Mouse (Mus musculus): Measurements from ENCODE around the gene Kcnd3.

Kcnd3 gene

GRCm38 (mm10) chr3:105521178-105521631 is 69.1 kb downstream of the Kcnd3 start:
- DNase-seq (ENCODE audit: low read depth, low spot score), result no peak

- DNase-seq (ENCODE audit: low read depth, low spot score), result no peak
These were observed 69.5 kb downstream of the Kcnd3 start for GRCm38 (mm10) chr3:105521639-105522038.

GRCm38 (mm10) chr3:105528860-105529259 is 76.7 kb downstream of the Kcnd3 start:
- DNase-seq (ENCODE audit: low read depth, low spot score), result no peak

- no peak for DNase-seq (ENCODE audit: low read depth, low spot score)
These were observed 77.6 kb downstream of the Kcnd3 start for GRCm38 (mm10) chr3:105529700-105530099.

GRCm38 (mm10) chr3:105530363-105531130 is 78.4 kb downstream of the Kcnd3 start:
- peak; percentile 66 for DNase-seq (ENCODE audit: low read depth, low spot score)

GRCm38 (mm10) chr3:105538406-105538805 is 86.3 kb downstream of the Kcnd3 start:
- DNase-seq (ENCODE audit: low read depth, low spot score), result no peak

- DNase-seq (ENCODE audit: low read depth, low spot score), result no peak
These were observed 86.9 kb downstream of the Kcnd3 start for GRCm38 (mm10) chr3:105538819-105539607.

GRCm38 (mm10) chr3:105542741-105543140 is 90.6 kb downstream of the Kcnd3 start:
- no peak for DNase-seq (ENCODE audit: low read depth, low spot score)

GRCm38 (mm10) chr3:105544106-105544505 is 92.0 kb downstream of the Kcnd3 start:
- DNase-seq (ENCODE audit: low read depth, low spot score), result no peak

- DNase-seq (ENCODE audit: low read depth, low spot score), result no peak
These were observed 94.5 kb downstream of the Kcnd3 start for GRCm38 (mm10) chr3:105546611-105547071.

- DNase-seq (ENCODE audit: low read depth, low spot score), result no peak
These were observed 96.1 kb downstream of the Kcnd3 start for GRCm38 (mm10) chr3:105548074-105548771.

- no peak for DNase-seq (ENCODE audit: low read depth, low spot score)
These were observed 107.3 kb downstream of the Kcnd3 start for GRCm38 (mm10) chr3:105559456-105559855.

GRCm38 (mm10) chr3:105566973-105567372 is 114.8 kb downstream of the Kcnd3 start:
- no peak for DNase-seq (ENCODE audit: low read depth, low spot score)

- DNase-seq (ENCODE audit: low read depth, low spot score), result no peak
These were observed 115.3 kb downstream of the Kcnd3 start for GRCm38 (mm10) chr3:105567472-105567871.

- no peak for DNase-seq (ENCODE audit: low read depth, low spot score)
These were observed 116.3 kb downstream of the Kcnd3 start for GRCm38 (mm10) chr3:105568403-105568802.

GRCm38 (mm10) chr3:105568851-105569250 is 116.7 kb downstream of the Kcnd3 start:
- no peak for DNase-seq (ENCODE audit: low read depth, low spot score)

- no peak for DNase-seq (ENCODE audit: low read depth, low spot score)
These were observed 117.2 kb downstream of the Kcnd3 start for GRCm38 (mm10) chr3:105569310-105569752.

GRCm38 (mm10) chr3:105569950-105570349 is 117.8 kb downstream of the Kcnd3 start:
- DNase-seq (ENCODE audit: low read depth, low spot score), result no peak

GRCm38 (mm10) chr3:105570818-105571217 is 118.7 kb downstream of the Kcnd3 start:
- DNase-seq (ENCODE audit: low read depth, low spot score), result no peak

GRCm38 (mm10) chr3:105571944-105572343 is 119.8 kb downstream of the Kcnd3 start:
- DNase-seq (ENCODE audit: low read depth, low spot score), result no peak

- no peak for DNase-seq (ENCODE audit: low read depth, low spot score)
These were observed 121.0 kb downstream of the Kcnd3 start for GRCm38 (mm10) chr3:105573156-105573555.

GRCm38 (mm10) chr3:105578320-105578719 is 126.2 kb downstream of the Kcnd3 start:
- DNase-seq (ENCODE audit: low read depth, low spot score), result no peak

Data from forelimb bud, embryonic 11.5 days (tissue).